Mouse (Mus musculus): ENCODE measurements at regions not wholly inside any gene's neighbourhood (a gene's known extent, or its start where the extent isn't known, plus 50 kb on each side); places are given as distances from the start of the nearest gene placed in this dataset.

- Histone ChIP-seq H3K79me2 (ENCODE audit: control insufficient read depth, insufficient read depth, low read length, poor library complexity) (no peaks in the 10 kb centered on the region), H3K4me3 (ENCODE audit: control insufficient read depth in 1 of 2, insufficient read depth in 1 of 2, low read depth in 2 of 2, low read length in 2 of 2) (no peak overlapping the region), H3K4me1 (ENCODE audit: control insufficient read depth in 1 of 2, insufficient read depth in 2 of 2, low read length in 2 of 2) (no peaks in the 10 kb centered on the region), H3K9ac (ENCODE audit: control insufficient read depth, low read depth, low read length, poor library complexity, severe bottlenecking) (no peak overlapping the region), H3K27me3 (ENCODE audit: control insufficient read depth in 1 of 2, insufficient read depth in 2 of 2, low read length in 2 of 2) (no peaks in the 10 kb centered on the region), H3K27ac (ENCODE audit: control insufficient read depth, low read depth, low read length) (no peak overlapping the region), H3K36me3 (ENCODE audit: control insufficient read depth in 1 of 2, insufficient read depth in 2 of 2, low read length in 2 of 2) (no peaks in the 10 kb centered on the region), H3K9me3 (replicated peaks; ENCODE audit: insufficient read depth, low read length) (no peaks in the 10 kb centered on the region)
- DNase-seq (ENCODE audit: low read depth, low spot score), result no peak
- TF ChIP-seq MAX (IDR thresholded peaks at IDR 0.05; ENCODE audit: low read length), result no peak
- no peak for TF ChIP-seq NELFE (IDR thresholded peaks at IDR 0.05; ENCODE audit: low read depth, low read length)
- no peak for TF ChIP-seq TBP (IDR thresholded peaks at IDR 0.05; ENCODE audit: low read depth, low read length)
- TF ChIP-seq CHD2 (IDR thresholded peaks at IDR 0.05; ENCODE audit: low read length), result no peak
- TF ChIP-seq SIN3A (IDR thresholded peaks at IDR 0.05; ENCODE audit: low read length), result no peak
- no peak for TF ChIP-seq MEF2A (IDR thresholded peaks at IDR 0.05; ENCODE audit: extremely low read depth, insufficient replicate concordance, low read depth, low read length, poor library complexity, severe bottlenecking)
- no peak for TF ChIP-seq SMC3 (IDR thresholded peaks at IDR 0.05; ENCODE audit: low read depth, low read length)
- no peak for TF ChIP-seq KAT2A (conservative IDR thresholded peaks at IDR 0.05; ENCODE audit: low read depth, low read length)
- no peak for TF ChIP-seq MYC (IDR thresholded peaks at IDR 0.05; ENCODE audit: low read depth, low read length)
- no peak for TF ChIP-seq USF2 (IDR thresholded peaks at IDR 0.05; ENCODE audit: borderline replicate concordance in 1 of 2, insufficient read depth in 1 of 2, low read depth in 1 of 2, low read length in 2 of 2)
- TF ChIP-seq ELF1 (IDR thresholded peaks at IDR 0.05; ENCODE audit: low read depth, low read length), result no peak
- no peak for TF ChIP-seq POLR2AphosphoS2 (IDR thresholded peaks at IDR 0.05; ENCODE audit: low read length)
- TF ChIP-seq ZC3H11A (IDR thresholded peaks at IDR 0.05; ENCODE audit: low read depth, low read length), result no peak
- TF ChIP-seq TAL1 (IDR thresholded peaks at IDR 0.05; ENCODE audit: low read length), result no peak
- no peak for TF ChIP-seq GATA1 (IDR thresholded peaks at IDR 0.05; ENCODE audit: low read depth, low read length)
- TF ChIP-seq JUND (IDR thresholded peaks at IDR 0.05; ENCODE audit: low read depth, low read length), result no peak
These were observed 497.9 kb downstream of the Med13l start for GRCm38 (mm10) chr5:119058231-119058851.

- no peak overlapping the region for H3K9ac ChIP-seq (ENCODE audit: control insufficient read depth, low read depth, low read length, poor library complexity, severe bottlenecking)
- no peak overlapping the region for H3K27ac ChIP-seq (ENCODE audit: control insufficient read depth, low read depth, low read length)
- H3K9me3 ChIP-seq (replicated peaks; ENCODE audit: insufficient read depth, low read length), result no peaks in the 10 kb centered on the region
These were observed 498.7 kb downstream of the Med13l start for GRCm38 (mm10) chr5:119059223-119059622.

More at GRCm38 (mm10) chr5:119059223-119059622, 498.7 kb downstream of the Med13l start:
- Histone ChIP-seq H3K27me3 (ENCODE audit: control insufficient read depth in 1 of 2, insufficient read depth in 2 of 2, low read length in 2 of 2) (no peaks in the 10 kb centered on the region), H3K4me3 (ENCODE audit: control insufficient read depth in 1 of 2, insufficient read depth in 1 of 2, low read depth in 2 of 2, low read length in 2 of 2) (no peak overlapping the region), H3K36me3 (ENCODE audit: control insufficient read depth in 1 of 2, insufficient read depth in 2 of 2, low read length in 2 of 2) (no peaks in the 10 kb centered on the region), H3K79me2 (ENCODE audit: control insufficient read depth, insufficient read depth, low read length, poor library complexity) (no peaks in the 10 kb centered on the region), H3K4me1 (ENCODE audit: control insufficient read depth in 1 of 2, insufficient read depth in 2 of 2, low read length in 2 of 2) (no peaks in the 10 kb centered on the region)
- no peak for DNase-seq (ENCODE audit: low read depth, low spot score)
- no peak for TF ChIP-seq CTCF (IDR thresholded peaks at IDR 0.05 in 2 of 3, conservative IDR thresholded peaks at IDR 0.05 in 1 of 3; ENCODE audit: control insufficient read depth in 1 of 3, insufficient read depth in 1 of 3, low read depth in 2 of 3, low read length in 3 of 3, poor library complexity in 1 of 3, severe bottlenecking in 1 of 3)
- no peak for TF ChIP-seq RAD21 (IDR thresholded peaks at IDR 0.05; ENCODE audit: low read depth, low read length)
